Mouse (Mus musculus): ENCODE measurements around the gene Cox10.
A peak's percentile ranks its signal among the peaks of the same experiment; 100 is the strongest.
"Not testable (repeated sequence)": the region's sequence is repeated elsewhere in the genome, so short reads cannot be mapped to it uniquely, and the experiment has no call there.

Cox10 gene

DNA sequence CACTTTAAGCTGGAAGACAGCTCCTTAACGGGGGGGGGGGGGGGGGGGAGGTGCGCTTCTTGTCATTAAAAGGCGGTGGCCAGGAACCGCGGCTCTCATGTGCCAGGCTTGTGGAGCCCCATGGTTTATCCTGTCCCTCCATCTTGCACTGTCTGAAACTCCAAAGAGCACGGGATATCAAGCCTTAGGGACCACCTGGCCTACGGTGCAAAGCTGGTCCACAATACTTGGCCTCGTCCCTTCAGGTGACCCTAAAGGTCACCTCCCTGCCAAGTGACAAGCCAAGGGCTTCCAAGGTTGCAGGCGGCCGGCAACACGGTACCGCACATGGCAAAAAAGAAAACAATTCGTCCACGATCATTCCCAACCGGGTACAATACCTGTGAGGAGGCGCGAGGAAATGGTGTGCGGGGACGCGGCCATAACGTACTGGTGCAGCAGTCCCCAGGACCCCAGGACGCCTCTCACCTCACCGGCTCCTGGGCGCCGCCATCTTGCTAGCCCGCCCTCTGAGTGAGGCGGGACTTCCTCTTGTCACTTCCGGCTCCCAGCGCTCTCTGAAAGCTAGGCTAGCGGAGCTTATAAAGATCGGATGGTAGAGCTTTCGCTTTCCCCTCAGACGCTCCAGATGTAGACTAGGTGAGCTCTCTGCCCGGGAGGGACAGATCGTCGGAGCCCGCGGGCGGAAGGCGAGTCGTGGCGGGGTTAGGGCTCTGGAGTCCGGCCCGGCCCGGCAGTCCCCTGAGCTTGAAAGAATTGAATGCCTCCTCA is at the start of gene Cox10:
TSS of gene Cox10 (minus strand) at position 513 of the 771 bp plus-strand sequence.
- peak; percentile 88 for DNase-seq (ENCODE audit: low spot score)

DNA sequence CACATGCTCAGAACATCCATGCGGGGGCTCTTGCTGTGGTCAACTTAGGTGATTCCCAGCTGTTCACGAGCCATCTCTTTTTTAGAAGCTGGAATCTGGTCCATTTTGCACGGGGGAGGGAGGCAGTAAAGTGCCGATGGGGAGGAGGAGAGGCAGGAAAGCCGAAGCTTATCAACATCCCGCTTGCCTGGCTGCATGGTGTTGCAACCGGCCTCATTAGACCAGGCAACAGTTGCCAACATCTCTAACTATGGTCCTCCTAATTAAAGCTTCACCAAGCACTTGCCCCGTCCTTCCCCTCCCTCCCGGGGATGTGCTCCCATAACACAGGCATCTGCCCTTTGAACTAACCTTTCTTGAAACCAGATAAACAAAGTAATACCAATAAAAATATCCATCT is 48.7 kb upstream of the Cox10 start:
- DNase-seq (ENCODE audit: low spot score) = no peak

GRCm38 (mm10) chr11:64125471-64125870 is 46.2 kb upstream of the Cox10 start:
- no peak for DNase-seq (ENCODE audit: low spot score)

- DNase-seq (ENCODE audit: low spot score) = not testable (repeated sequence)
Observed at GRCm38 (mm10) chr11:64123174-64123573, 43.9 kb upstream of the Cox10 start.

DNA sequence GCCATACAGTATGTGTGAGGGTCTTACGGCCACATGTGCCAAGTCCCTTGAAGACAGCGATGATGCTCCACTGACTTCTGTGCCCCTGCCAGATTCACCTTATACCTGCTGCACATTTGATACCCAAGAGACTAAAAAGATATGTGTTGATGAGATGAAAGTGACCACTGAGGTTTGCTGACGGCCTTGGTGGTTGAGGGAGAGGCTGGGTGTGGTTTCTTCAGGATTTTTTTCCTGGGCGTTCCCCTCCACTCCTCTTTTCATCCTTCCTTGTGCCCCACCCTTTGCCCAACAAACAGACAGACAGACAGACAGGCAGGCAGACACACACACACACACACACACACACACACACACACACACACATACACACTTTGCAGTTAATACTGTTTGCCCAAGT is 37.4 kb upstream of the Cox10 start:
- no peak for DNase-seq (ENCODE audit: low spot score)

- no peak for DNase-seq (ENCODE audit: low spot score)
Observed at GRCm38 (mm10) chr11:64115822-64116221, 36.6 kb upstream of the Cox10 start.

DNA sequence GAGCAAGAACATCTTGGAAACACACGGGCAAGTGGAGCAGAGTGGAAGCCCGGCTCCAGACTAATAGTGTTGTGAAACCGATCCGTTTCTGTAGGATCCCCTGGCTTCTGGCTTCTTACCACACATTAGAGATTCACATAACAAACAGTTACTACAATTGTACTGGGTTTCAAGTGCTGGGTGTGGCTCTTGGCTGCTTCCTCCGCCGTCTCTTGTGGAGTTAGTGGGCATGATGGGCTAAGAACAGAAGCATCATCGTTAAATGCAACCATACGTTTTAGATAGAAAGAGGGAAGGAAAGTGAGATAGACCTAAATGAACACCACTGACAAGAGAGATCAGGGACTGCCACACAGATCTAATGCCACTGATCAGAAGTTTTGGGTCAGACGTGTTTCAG is 35.8 kb upstream of the Cox10 start:
- DNase-seq (ENCODE audit: low spot score) = no peak

DNA sequence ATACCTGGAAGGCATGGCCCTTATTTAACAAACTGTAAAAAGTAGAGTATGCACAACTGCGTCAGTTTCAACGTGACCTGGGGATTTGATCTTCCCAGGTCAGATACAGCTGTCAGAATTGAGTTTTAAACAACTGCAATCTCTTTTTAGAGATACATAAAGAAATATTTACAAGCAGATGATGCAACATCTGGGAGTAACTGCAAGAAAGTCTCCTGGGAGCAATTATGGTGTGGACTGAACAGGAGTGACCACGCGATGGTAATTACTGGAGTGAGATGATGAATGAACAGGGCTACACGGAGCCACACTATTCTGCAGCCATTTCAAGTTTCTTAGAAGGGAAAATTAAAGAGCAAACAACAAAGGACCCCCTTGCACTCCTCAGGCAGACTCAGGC is 20.8 kb upstream of the Cox10 start:
- DNase-seq (ENCODE audit: low spot score) = no peak

DNA sequence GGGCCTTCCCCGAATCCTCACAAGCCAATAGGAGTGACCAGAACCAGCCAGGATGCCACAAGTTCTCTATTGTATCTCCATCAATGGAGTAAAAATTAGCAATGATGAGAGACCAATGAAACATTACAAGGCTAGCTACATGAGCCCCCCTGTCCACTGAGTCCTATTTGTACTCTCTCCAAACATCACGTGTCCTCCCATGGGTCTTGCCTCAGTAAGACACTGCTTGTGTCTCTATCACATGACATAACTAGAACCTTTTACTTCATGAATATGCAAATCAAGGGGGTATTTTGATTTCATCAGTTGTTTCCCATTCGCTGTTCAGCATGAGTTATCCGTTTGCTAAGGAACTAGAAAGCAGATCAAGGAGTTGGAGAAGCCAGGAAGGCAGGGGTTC is 13.8 kb upstream of the Cox10 start:
- no peak for DNase-seq (ENCODE audit: low spot score)

GRCm38 (mm10) chr11:64091150-64091549 is 11.9 kb upstream of the Cox10 start:
- DNase-seq (ENCODE audit: low spot score) = no peak

- DNase-seq (ENCODE audit: low spot score) = no peak
Observed at GRCm38 (mm10) chr11:64089682-64090081, 10.4 kb upstream of the Cox10 start.

GRCm38 (mm10) chr11:64085888-64086287 is 6.6 kb upstream of the Cox10 start:
- no peak for DNase-seq (ENCODE audit: low spot score)

- DNase-seq (ENCODE audit: low spot score) = no peak
Observed at GRCm38 (mm10) chr11:64079727-64080081, 436 bp upstream of the Cox10 start.

DNA sequence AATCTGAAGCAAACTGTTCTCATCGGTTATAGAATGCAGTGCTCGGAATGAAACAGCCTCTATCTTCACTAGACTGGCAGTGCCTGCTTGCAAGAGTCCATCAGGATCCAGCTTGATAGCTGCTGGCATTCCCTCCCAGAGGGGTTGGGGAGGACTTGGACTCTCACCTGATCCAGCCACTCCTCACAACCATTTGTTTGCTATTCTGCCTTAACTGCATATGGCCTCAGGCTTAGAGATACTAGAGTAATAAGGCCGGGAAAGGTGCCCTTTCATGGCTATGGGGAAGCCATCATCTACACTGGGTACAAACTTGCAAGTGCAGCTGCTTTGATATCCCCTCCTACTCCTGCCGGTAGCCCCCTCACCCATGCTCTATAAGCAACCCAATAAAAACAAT is 3.1 kb downstream of the Cox10 start:
- DNase-seq (ENCODE audit: low spot score) = no peak

DNA sequence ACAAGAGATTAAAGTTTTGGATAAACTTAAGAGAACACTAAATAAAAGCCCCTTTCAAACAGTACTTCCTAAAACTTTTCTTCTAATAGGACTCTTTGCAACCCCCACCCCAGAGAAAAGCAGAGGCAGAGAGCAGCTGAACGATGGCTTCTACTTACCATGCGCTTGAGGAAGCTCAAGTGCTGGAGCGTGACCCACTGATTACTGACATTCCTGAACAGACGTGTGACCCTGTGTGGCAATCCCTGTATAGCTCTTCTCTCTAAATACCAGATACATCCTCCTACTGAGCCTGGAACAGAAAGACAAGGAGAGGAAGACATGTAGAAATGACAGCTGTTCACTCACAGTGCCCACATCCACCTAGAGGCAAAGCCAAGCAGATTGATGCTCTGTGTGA is 5.9 kb downstream of the Cox10 start:
- no peak for DNase-seq (ENCODE audit: low spot score)

GRCm38 (mm10) chr11:64071536-64071935 is 7.7 kb downstream of the Cox10 start:
- DNase-seq (ENCODE audit: low spot score) = no peak

GRCm38 (mm10) chr11:64066001-64066400 is 13.3 kb downstream of the Cox10 start:
- DNase-seq (ENCODE audit: low spot score) = no peak

DNA sequence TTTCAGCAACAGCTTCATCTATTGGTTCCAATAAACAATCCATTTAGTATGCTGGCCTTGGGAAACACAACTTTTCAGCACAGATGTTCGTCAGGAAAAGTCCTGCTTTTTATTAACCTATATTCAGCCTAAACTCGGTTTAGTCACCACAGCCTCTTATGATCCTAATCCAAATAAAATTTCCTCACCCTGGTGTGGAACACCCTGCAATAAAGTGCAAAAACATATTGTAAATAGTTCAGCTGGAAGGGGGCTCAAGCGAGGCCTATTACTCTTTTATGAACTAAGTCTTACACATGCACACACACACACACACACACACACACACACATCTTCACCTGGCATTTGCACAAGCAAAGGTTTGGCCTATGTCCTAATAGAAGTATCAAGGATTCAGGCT is 16.1 kb downstream of the Cox10 start:
- DNase-seq (ENCODE audit: low spot score) = no peak

DNA sequence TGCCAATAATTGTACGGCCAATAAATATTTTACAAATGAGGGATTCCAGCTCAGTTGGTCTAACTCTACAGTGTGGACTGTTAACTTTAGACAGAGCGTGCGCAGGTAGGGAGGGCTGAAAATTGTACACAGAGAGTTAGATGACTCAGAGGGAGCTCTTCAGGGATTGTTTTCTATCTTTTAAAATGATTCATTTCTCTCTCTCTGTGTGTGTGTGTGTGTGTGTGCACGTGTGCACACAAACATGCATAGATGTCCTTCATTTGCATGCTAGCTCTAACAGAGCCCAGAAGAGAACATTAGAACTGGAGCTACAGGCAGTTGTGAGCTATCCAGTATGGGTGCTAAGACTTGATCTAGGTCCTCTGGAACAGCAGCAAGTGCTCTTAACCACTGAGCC is 17.0 kb downstream of the Cox10 start:
- no peak for DNase-seq (ENCODE audit: low spot score)

- no peak for DNase-seq (ENCODE audit: low spot score)
Observed at GRCm38 (mm10) chr11:64059305-64059704, 20.0 kb downstream of the Cox10 start.

GRCm38 (mm10) chr11:64058474-64058873 is 20.8 kb downstream of the Cox10 start:
- no peak for DNase-seq (ENCODE audit: low spot score)

DNA sequence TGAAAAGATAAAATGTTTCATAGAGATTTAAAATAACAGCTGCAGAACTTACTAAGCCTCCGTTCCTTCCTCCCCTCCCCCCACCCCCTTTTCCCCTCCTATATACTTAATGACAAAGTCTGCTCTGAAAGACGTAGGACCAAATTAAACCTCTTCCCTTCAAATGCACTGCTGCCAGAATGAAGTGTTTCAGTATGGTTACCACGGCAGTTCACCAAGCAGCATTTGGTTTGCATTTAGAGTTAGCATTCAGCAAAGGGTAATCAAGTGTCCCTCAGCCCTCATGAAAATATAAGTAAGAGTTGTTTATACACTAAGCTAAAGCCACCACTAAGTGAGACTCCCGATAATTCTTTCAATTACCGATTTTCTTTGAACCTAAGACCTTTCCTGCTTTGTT is 25.9 kb downstream of the Cox10 start:
- DNase-seq (ENCODE audit: low spot score) = no peak

GRCm38 (mm10) chr11:64051195-64051968 is 27.9 kb downstream of the Cox10 start:
- DNase-seq (ENCODE audit: low spot score) = no peak

DNA sequence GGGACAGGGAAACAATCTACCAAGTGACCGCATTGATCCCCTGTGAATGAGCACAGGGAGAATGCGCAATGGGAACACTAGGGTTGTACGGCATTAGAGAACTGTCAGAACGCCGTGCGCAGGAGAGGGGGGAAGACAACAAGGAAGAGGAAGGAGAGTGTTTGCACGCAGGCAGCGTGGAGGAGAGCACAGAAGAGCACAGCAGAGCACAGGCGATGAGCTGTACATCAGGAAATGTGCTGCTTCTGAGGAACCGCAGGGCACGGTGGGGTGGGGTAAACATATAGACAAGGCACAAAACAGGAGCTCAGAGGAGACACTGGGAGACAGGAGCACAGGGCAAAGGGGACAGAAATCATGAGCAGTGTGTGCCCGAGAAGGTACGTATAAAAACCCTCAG is 31.8 kb downstream of the Cox10 start:
- DNase-seq (ENCODE audit: low spot score) = no peak
